Mouse (Mus musculus) heart, embryonic 16.5 days (tissue): ENCODE measurements at regions not wholly inside any gene's neighbourhood (a gene's known extent, or its start where the extent isn't known, plus 50 kb on each side); places are given as distances from the start of the nearest gene placed in this dataset.

Experiments
- ATAC-seq: fragments of 200-750 bp; cut with Nextera tagmentation; replicated peaks from 2 replicates; pipeline ENCODE4 v1.8.0; 2017; ENCODE audit warnings: moderate number of reproducible peaks; ENCODE audit not compliant: insufficient read depth, low FRiP score; ENCODE audit errors: extremely low read depth
- H3K27ac ChIP-seq: fragments of 300-500 bp; sonication (generic); 2 replicates; pipeline ENCODE4 v1.5.1; 2014; ENCODE audit warnings: mild to moderate bottlenecking, low read length, control low read depth, moderate library complexity
- H3K27me3 ChIP-seq: fragments of 300-500 bp; sonication (generic); 2 replicates; pipeline ENCODE4 v1.6.1; 2014; ENCODE audit warnings: low read length, mixed read lengths; ENCODE audit not compliant: control insufficient read depth, insufficient read depth
- H3K36me3 ChIP-seq: fragments of 300-500 bp; sonication (generic); 2 replicates; pipeline ENCODE4 v1.6.1; 2014; ENCODE audit not compliant: control insufficient read depth, insufficient read depth
- H3K4me1 ChIP-seq: fragments of 300-500 bp; sonication (generic); 2 replicates; pipeline ENCODE4 v1.6.1; 2014; ENCODE audit warnings: low read length, mixed read lengths; ENCODE audit not compliant: control insufficient read depth, insufficient read depth
- H3K4me2 ChIP-seq: fragments of 300-500 bp; sonication (generic); 2 replicates; pipeline ENCODE4 v1.6.1; 2014; ENCODE audit warnings: low read depth, mild to moderate bottlenecking, control low read depth, low read length
- H3K4me3 ChIP-seq: fragments of 300-500 bp; sonication (generic); 2 replicates; pipeline ENCODE4 v1.5.1; 2014; ENCODE audit warnings: mild to moderate bottlenecking, control low read depth, low read length
- H3K9ac ChIP-seq: fragments of 300-500 bp; sonication (generic); 2 replicates; pipeline ENCODE4 v1.6.1; 2014; ENCODE audit warnings: low read length, control low read depth
- H3K9me3 ChIP-seq: fragments of 300-500 bp; sonication (generic); replicated peaks from 2 replicates; pipeline ENCODE4 v1.6.1; 2016; ENCODE audit warnings: low read length; ENCODE audit not compliant: control insufficient read depth
- WGBS: fragments of 180-500 bp; shearing (Covaris S2); extraction: QIAGEN DNeasy Blood & Tissue Kit; methylation state at CpG from one replicate; pipeline ENCODE4 v1.1.7; 2014; 5-methylcytosine and 5-hydroxymethylcytosine counted together

DNA sequence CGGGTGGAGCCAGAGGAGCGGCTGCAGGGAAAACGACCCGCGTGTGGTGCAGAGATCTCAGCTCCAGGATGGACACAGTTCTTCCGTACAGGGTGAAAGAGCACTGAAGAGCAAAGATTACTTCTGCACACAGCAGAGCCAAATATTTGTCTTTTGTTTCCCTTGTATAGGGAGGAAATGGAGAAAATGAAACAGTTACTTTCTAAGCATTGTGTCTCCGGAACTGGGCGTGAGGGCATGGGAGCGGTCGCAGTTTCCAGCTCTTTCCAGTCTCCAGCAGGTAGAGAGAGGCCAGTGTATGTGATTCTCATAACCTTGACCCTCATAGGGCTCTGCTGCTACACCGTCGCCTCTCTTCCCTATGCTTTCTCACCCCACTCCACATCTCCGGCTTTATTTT is 105.1 kb upstream of the Gm10295 start:
- ATAC-seq: no peak; the same call in 1 of the 2 replicates
- H3K27ac ChIP-seq: no peak overlapping the region

DNA sequence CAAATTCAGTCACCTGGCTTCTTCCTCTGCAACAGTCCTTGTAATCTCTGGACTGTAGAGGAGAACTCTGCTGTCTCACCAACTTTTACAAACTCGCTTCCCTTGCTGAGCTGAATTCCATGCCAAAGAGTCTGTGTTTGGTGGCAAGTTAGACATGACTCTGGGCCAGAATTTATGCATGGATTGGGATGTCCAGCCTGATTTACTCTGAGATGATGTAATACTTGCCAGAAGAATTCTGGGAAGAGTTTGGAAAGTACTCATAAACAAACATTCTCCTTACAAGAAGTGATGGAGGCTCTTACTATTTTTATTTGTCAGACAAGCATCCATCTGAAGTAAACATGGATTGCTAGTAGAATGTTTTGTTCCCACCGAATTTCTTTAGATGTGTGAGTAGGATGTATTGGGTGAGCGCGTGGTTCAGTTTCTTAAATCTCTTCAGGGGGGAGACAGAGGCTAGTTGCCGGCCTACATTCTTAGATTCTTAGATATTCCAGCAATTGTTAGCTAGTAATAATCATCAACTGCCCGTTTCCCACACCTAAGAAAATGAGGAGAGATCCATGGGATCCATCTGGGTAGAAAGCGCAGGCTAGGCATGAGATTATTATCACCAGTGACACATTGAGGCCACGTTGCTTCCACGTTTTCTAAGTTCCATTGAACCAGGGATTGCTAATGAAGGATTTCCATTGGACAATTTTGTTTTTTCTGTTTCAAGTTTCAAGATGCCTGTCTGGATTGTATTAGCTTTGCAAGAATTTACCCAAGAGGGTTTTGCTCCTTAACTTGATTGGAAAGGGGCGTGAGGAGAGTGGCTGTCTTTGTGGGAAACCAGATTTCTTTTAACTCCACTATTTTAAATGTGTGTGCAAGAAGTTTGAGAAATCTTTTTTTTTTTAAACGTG is 89.3 kb upstream of the Gm10295 start:
- no peak overlapping the region for H3K4me2 ChIP-seq
- no peak for ATAC-seq
- H3K27me3 ChIP-seq: no peaks in the 10 kb centered on the region
- no peaks in the 10 kb centered on the region for H3K4me1 ChIP-seq
- no peaks in the 10 kb centered on the region for H3K36me3 ChIP-seq
- H3K4me3 ChIP-seq: no peak overlapping the region
- no peak overlapping the region for H3K9ac ChIP-seq
- no peak overlapping the region for H3K27ac ChIP-seq
- H3K9me3 ChIP-seq: no peaks in the 10 kb centered on the region
- 79% methylated on average over 11 of the region's 11 CpGs for WGBS

More for the DNA sequence above, 105.1 kb upstream of the Gm10295 start:
- Histone ChIP-seq H3K4me3 (peak overlapping the region; percentile 3; the same call in 1 of the 2 replicates), H3K36me3 (no peaks in the 10 kb centered on the region), H3K4me2 (peak overlapping the region; percentile 33; the same call in 1 of the 2 replicates), H3K4me1 (no peaks in the 10 kb centered on the region), H3K9ac (no peak overlapping the region), H3K27me3 (no peaks in the 10 kb centered on the region), H3K9me3 (0 out of 2 replicates have a peak, but pooled peaks cover 3% of the 10 kb centered on the region)
- 59% methylated on average over 13 of the region's 13 CpGs for WGBS

DNA sequence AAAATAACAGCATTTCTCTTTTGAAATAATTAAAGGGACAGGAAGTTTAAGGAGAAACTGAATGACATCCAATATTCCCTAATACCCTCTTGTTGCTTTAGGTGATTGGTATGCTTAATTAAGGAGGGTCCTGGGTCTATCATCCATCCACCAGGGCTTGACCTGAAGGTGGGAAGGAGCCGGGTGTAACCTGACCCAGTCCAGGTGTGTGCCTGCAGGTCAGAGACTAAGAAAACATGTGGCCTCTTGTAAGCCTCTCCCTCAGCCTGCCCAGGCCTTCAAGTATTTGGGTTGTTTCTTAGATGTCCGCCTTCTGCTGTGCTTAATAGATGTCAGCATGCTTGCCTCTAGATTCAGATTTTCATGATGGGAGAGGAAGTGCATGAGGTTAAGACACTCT is 74.7 kb upstream of the Gm10295 start:
- Histone ChIP-seq H3K27me3 (no peaks in the 10 kb centered on the region), H3K9ac (no peak overlapping the region), H3K36me3 (no peaks in the 10 kb centered on the region), H3K27ac (no peak overlapping the region), H3K4me3 (no peak overlapping the region), H3K4me2 (no peak overlapping the region), H3K4me1 (no peaks in the 10 kb centered on the region), H3K9me3 (no peaks in the 10 kb centered on the region)
- ATAC-seq: no peak
- 59% methylated on average over 2 of the region's 2 CpGs for WGBS

DNA sequence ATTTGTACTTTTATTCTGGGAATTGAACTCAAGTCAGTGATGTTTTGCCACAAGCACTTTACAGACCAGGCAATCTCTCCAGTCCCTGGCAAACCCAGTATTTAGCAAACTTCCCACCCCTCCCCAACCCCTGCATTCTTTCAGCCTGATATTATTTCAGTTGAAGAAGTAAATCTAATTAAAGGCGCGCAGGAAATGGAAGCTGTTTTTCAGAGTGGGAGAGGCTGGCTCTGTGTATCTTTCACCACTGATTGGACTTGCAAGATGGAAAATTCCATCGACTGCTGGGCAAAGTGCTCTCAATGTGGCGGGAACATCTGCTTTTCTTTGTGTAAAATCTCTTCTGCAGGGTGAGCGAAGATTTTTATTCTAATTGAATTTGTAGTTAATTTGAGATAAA is 68.0 kb upstream of the Gm10295 start:
- WGBS: 59% methylated on average over 5 of the region's 5 CpGs
- H3K4me2 ChIP-seq: no peak overlapping the region
- ATAC-seq: no peak
- no peaks in the 10 kb centered on the region for H3K9me3 ChIP-seq
- H3K9ac ChIP-seq: no peak overlapping the region
- H3K4me3 ChIP-seq: no peak overlapping the region
- no peaks in the 10 kb centered on the region for H3K27me3 ChIP-seq
- H3K4me1 ChIP-seq: no peaks in the 10 kb centered on the region
- H3K36me3 ChIP-seq: no peaks in the 10 kb centered on the region
- H3K27ac ChIP-seq: no peak overlapping the region

DNA sequence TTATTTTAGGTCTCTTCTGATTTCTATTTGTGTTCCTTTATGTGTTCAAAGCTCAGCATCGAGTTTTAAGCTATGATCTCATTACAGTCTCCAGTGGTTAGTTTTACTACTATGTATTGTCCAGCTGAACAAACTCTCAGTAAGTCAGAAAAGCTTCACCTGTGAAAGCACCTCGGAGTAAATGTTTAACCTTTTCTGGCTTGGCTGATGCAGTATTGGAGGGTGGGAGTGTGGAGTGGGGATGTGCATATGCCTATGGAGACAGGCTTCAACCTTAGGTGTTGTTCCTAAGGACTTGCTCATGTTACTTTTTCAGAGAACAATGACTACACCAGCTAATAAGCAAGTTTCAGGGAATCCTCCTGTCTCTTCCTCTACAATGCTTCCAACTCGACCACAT is 67.6 kb upstream of the Gm10295 start:
- no peaks in the 10 kb centered on the region for H3K36me3 ChIP-seq
- no peak overlapping the region for H3K9ac ChIP-seq
- no peaks in the 10 kb centered on the region for H3K27me3 ChIP-seq
- ATAC-seq: no peak
- no peaks in the 10 kb centered on the region for H3K4me1 ChIP-seq
- no peak overlapping the region for H3K4me2 ChIP-seq
- H3K4me3 ChIP-seq: no peak overlapping the region
- H3K9me3 ChIP-seq: no peaks in the 10 kb centered on the region
- 55% methylated on average over 3 of the region's 3 CpGs for WGBS
- H3K27ac ChIP-seq: no peak overlapping the region

DNA sequence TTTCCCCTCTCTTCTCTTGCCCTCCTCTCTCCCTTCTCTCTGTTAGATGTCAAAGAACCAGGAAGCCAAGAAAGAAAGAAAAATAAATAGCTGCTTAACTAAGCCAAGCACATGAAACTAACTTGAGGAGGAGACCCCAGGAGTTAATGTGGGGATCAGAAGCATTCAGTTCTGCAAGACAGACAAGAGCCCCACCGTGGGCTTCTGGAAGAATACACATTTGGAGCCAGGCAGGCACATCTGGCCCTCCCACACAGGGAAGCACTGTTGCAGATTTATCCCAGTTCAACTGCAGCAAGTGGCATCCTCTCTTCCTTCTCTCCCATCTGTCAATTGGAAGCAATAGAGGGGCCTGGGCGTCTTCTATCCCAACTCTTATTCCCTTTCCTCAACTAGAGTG is 63.5 kb upstream of the Gm10295 start:
- Histone ChIP-seq H3K27ac (no peak overlapping the region), H3K9ac (no peak overlapping the region), H3K36me3 (no peaks in the 10 kb centered on the region), H3K4me3 (no peak overlapping the region), H3K27me3 (no peaks in the 10 kb centered on the region), H3K4me1 (peaks cover 6% of the 10 kb centered on the region), H3K4me2 (no peak overlapping the region), H3K9me3 (no peaks in the 10 kb centered on the region)
- ATAC-seq: no peak
- WGBS: 45% methylated on average over 2 of the region's 2 CpGs

DNA sequence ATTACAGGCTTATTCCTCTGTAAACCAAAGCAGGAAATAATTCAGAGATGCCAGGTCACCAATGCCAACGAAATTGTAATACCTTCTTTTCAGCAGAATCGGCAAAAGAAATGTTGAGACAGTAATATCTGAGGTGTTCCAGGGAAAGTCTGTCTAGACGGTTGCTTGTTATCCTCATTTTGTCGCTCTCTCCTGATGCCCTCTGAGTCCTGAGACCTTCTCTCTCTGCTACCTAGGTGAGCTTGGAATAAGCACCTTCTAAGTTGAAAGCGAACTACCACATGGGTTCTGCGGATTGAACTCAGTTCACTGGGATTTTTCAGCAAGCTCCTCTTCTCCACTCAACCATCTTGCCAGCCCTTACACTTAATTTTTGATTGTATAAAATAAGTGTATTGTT is 61.8 kb upstream of the Gm10295 start:
- Histone ChIP-seq H3K4me3 (no peak overlapping the region), H3K9me3 (no peaks in the 10 kb centered on the region), H3K4me1 (peaks cover 6% of the 10 kb centered on the region), H3K27me3 (0 out of 2 replicates have a peak, but pooled peaks cover 2% of the 10 kb centered on the region), H3K27ac (no peak overlapping the region), H3K9ac (no peak overlapping the region), H3K36me3 (no peaks in the 10 kb centered on the region), H3K4me2 (no peak overlapping the region)
- 81% methylated on average over 6 of the region's 6 CpGs for WGBS
- ATAC-seq: no peak

DNA sequence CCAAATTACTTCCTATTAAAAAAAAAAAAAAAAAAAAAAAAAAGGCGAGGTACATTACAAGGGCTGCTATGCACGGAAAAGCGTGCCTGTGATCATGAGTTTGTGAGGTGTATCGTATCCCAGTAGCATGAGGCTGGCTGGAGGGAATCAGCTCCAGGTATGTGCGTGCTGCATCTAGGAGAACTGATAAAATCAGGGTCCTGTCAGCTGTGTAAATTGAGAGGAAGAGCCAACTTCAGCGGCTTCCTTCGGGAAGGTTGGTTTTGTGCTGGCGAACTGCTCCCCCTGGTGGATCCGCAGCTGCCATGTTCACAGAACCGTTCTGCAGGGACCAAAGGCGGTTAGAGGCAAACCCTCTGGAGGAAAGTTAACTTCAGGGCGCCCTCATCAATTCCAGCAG is 60.8 kb upstream of the Gm10295 start:
- Histone ChIP-seq H3K9ac (peak overlapping the region; percentile 65), H3K9me3 (no peaks in the 10 kb centered on the region), H3K36me3 (no peaks in the 10 kb centered on the region), H3K27ac (peak overlapping the region; percentile 86), H3K4me2 (peak overlapping the region; percentile 79), H3K27me3 (0 out of 2 replicates have a peak, but pooled peaks cover 2% of the 10 kb centered on the region), H3K4me3 (peak overlapping the region; percentile 52), H3K4me1 (peaks cover 6% of the 10 kb centered on the region)
- peak; percentile 68 for ATAC-seq
- 4% methylated on average over 12 of the region's 12 CpGs for WGBS

DNA sequence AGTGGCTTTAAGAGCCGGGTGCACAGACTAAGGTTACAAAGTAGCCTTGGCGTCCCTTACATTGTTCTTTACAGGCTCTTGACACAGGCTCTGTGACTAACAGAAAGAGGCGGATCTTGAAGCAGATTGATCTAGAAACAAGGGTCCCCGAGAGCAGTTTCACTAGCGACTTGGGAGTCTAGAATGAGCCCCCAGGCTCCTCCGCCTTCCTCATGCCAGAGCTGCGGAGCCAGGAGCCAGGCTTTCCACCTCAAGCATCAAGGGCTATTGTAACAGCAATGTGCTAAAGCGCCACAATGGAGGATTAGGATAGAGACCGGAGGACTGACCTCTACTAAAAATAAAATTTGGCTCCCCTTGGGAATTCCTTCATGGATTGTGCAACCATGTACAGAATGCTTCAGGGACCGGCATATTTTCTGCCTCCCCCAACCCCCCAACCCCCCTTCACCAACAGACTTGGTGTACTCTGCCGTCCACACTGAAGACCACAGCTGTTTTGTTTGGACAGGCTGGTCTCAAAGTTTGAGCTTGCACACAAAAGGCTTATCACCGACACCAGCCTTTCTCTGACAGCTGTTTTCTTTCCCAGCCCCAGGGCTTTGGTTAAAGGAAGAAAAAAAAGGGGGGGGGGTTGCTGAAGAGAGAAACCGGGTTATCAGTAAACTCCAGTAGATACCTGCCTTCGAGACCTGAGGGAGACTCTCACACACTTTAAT is 60.2 kb upstream of the Gm10295 start:
- peak; percentile 79 for ATAC-seq
- Histone ChIP-seq H3K4me1 (peaks cover 6% of the 10 kb centered on the region), H3K27me3 (peaks cover 2% of the 10 kb centered on the region; the same call in 1 of the 2 replicates), H3K9me3 (no peaks in the 10 kb centered on the region), H3K4me3 (peak overlapping the region; percentile 52), H3K36me3 (no peaks in the 10 kb centered on the region), H3K27ac (peak overlapping the region; percentile 86), H3K9ac (peak overlapping the region; percentile 65), H3K4me2 (peak overlapping the region; percentile 79)
- 4% methylated on average over 14 of the region's 14 CpGs for WGBS
